36 mouse cellular contexts compared by ENCODE assay signal in the genomic region with DNA sequence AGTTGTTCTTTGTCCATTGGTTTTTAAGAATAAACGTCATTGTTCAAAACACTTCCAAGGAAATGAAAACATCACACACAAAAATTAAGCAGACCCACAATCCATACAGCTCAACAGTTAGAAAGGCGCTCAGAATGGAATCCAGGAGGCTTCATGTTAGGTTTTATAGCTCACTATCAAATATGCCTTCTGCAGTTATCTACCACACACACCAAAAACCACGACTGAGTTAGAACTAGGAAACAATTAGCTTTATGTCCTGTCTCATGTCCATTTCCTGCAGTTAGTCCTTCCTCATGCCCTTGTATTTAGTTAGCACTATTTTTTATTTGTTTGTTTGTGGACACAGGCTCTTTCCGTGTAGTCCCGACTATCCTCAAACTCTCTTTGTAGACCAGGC. TPM values are rescaled to one million over a fixed set of nuclear protein-coding genes. Genes with fewer than 3 reads are reported as not detected.
"Had no signal": no experiment of that assay in that cellular context is flagged by ENCODE, and none has a peak within 500 bp of the region (broad histone marks: within the 10 kb centered on the region; RNA-seq: fewer than 3 reads in every experiment).

No protein-coding gene starts in this region.

- H3K4me1 ChIP-seq: heart, embryonic 13.5 days; heart, embryonic 15.5 days; hindbrain, embryonic 12.5 days; intestine, embryonic 15.5 days; limb, embryonic 10.5 days; limb, embryonic 12.5 days had no signal

- H3K4me3 ChIP-seq: heart, adult 2 months; heart, embryonic 13.5 days; heart, embryonic 15.5 days; hindbrain, embryonic 10.5 days; hindbrain, embryonic 12.5 days; intestine, embryonic 15.5 days; layer of hippocampus, adult 2 months; left cerebral cortex, adult 2 months; limb, embryonic 10.5 days; limb, embryonic 12.5 days; liver, embryonic 13.5 days; liver, embryonic 15.5 days had no signal

- H3K9ac ChIP-seq: heart, embryonic 13.5 days; heart, embryonic 15.5 days; hindbrain, embryonic 12.5 days; hindbrain, embryonic 14.5 days; intestine, embryonic 15.5 days; limb, embryonic 12.5 days; liver, embryonic 13.5 days; liver, embryonic 15.5 days had no signal

- H3K4me2 ChIP-seq: heart, embryonic 11.5 days; heart, embryonic 13.5 days; heart, embryonic 15.5 days; hindbrain, embryonic 12.5 days; hindbrain, embryonic 14.5 days; intestine, embryonic 15.5 days; limb, embryonic 12.5 days; liver, embryonic 13.5 days; liver, embryonic 15.5 days had no signal

- H3K27ac ChIP-seq: heart, adult 2 months; heart, embryonic 13.5 days; heart, embryonic 15.5 days; hindbrain, embryonic 10.5 days; hindbrain, embryonic 12.5 days; hindbrain, embryonic 14.5 days; intestine, embryonic 15.5 days; layer of hippocampus, adult 2 months; left cerebral cortex, adult 2 months; limb, embryonic 10.5 days; limb, embryonic 12.5 days; liver, embryonic 13.5 days; liver, embryonic 15.5 days had no signal

- DNase-seq: gastrocnemius, postnatal 14 days; gastrocnemius, postnatal 36 days; heart, adult 2 months; heart, postnatal 4 days; kidney, adult 18-20 months; kidney, adult 8-10 months; kidney, postnatal 10 days; kidney, postnatal 25 days; kidney, postnatal 4 days; liver; liver, embryonic 13.5 days had no signal

- H3K9me3 ChIP-seq: heart, embryonic 13.5 days; heart, embryonic 15.5 days; hindbrain, embryonic 10.5 days; hindbrain, embryonic 12.5 days; intestine, embryonic 15.5 days; limb, embryonic 10.5 days; limb, embryonic 12.5 days; liver, embryonic 13.5 days; liver, embryonic 15.5 days had no signal

- ATAC-seq: hindbrain, embryonic 16.5 days; inflammation-experienced regulatory T-cells, adult 6 months; intestine, embryonic 15.5 days; intestine, postnatal 0 days had no signal

- H3K27me3 ChIP-seq: heart, embryonic 13.5 days; heart, embryonic 15.5 days; hindbrain, embryonic 12.5 days; intestine, embryonic 15.5 days; limb, embryonic 12.5 days; liver, embryonic 13.5 days; liver, embryonic 15.5 days had no signal

RNA-seq across cellular contexts. Expression of gene G6pc2, which starts 19.8 kb away (rescaled TPM):
- total RNA-seq: gastrocnemius, adult 18-20 months; gastrocnemius, adult 8-10 months; gastrocnemius, postnatal 14 days; gastrocnemius, postnatal 36 days; heart, adult 2 months; heart, postnatal 25 days; heart, postnatal 4 days; layer of hippocampus, adult 2 months; layer of hippocampus, postnatal 10 days; layer of hippocampus, postnatal 25 days; left cerebral cortex, adult 2 months; left cerebral cortex, postnatal 14 days; left cerebral cortex, postnatal 36 days had no signal
- polyA plus RNA-seq: frontal cortex, adult 2 months; gonadal fat pad, adult 2 months; heart, adult 2 months; heart, embryonic 13.5 days; heart, embryonic 15.5 days; heart, postnatal 0 days; hindbrain, embryonic 10.5 days; inflammation-experienced regulatory T-cells, adult 6 months; intestine, postnatal 0 days; limb, embryonic 12.5 days; liver, embryonic 13.5 days; liver, embryonic 15.5 days had no signal
